Mouse (Mus musculus) intestine, embryonic 14.5 days (tissue): ENCODE results near the gene Cyp39a1. TPM values are rescaled to one million over a fixed set of nuclear protein-coding genes. Genes with fewer than 3 reads are reported as not detected.
A peak's percentile ranks its signal among the peaks of the same experiment; 100 is the strongest.

Source experiments
- ATAC-seq: fragments of 200-750 bp; cut with Nextera tagmentation; replicated peaks from 2 replicates; pipeline ENCODE4 v1.8.0; 2017; ENCODE audit warnings: low read depth, moderate number of reproducible peaks, moderate TSS enrichment, moderate library complexity; ENCODE audit not compliant: low FRiP score, low TSS enrichment
- DNase-seq: peaks from one replicate; pipeline ENCODE4 v3.0.0-alpha.2; 2018; ENCODE audit warnings: low spot score
- H3K27ac ChIP-seq: fragments of 300-500 bp; sonication (generic); 2 replicates; pipeline ENCODE4 v1.5.1; 2014; ENCODE audit warnings: low read depth, mild to moderate bottlenecking, control low read depth
- H3K27me3 ChIP-seq: fragments of 300-500 bp; sonication (generic); replicated peaks from 2 replicates; pipeline ENCODE4 v1.6.1; 2014; ENCODE audit warnings: low read length, control low read depth; ENCODE audit not compliant: control insufficient read depth, insufficient read depth
- H3K36me3 ChIP-seq: fragments of 300-500 bp; sonication (generic); 2 replicates; pipeline ENCODE4 v1.6.1; 2014; ENCODE audit warnings: low read length, control low read depth; ENCODE audit not compliant: control insufficient read depth, insufficient read depth
- H3K4me1 ChIP-seq: fragments of 300-500 bp; sonication (generic); replicated peaks from 2 replicates; pipeline ENCODE4 v1.6.1; 2014; ENCODE audit warnings: low read length, control low read depth, mixed read lengths; ENCODE audit not compliant: control insufficient read depth, insufficient read depth
- H3K4me2 ChIP-seq: fragments of 300-500 bp; sonication (generic); 2 replicates; pipeline ENCODE4 v1.6.1; 2014; ENCODE audit warnings: low read length
- H3K4me3 ChIP-seq: fragments of 300-500 bp; sonication (generic); 2 replicates; pipeline ENCODE4 v1.5.1; 2014; ENCODE audit warnings: low read depth, low read length, control low read depth, mixed read lengths
- H3K9ac ChIP-seq: fragments of 300-500 bp; sonication (generic); 2 replicates; pipeline ENCODE4 v1.6.1; 2014; ENCODE audit warnings: mild to moderate bottlenecking, low read length
- H3K9me3 ChIP-seq: fragments of 300-500 bp; sonication (generic); 2 replicates; pipeline ENCODE4 v1.6.1; 2016; ENCODE audit warnings: low read length, control low read depth; ENCODE audit not compliant: control insufficient read depth
- WGBS: fragments of 180-500 bp; shearing (Covaris S2); extraction: QIAGEN DNeasy Blood & Tissue Kit; methylation state at CpG from one replicate; pipeline ENCODE4 v1.1.7; 2014; 5-methylcytosine and 5-hydroxymethylcytosine counted together
- polyA plus RNA-seq: library from polyadenylated mRNA; unstranded; fragments of >200 nt; fragmentation: Nextera tagmentation; extraction: Ambion mirVana; gene quantifications from 2 replicates; pipeline ENCODE4 v1.2.1, GENCODE M21; 2014

Gene Cyp39a1
- polyA plus RNA-seq, 1 experiment from 2014 or later: 17.0 TPM

- no peak for ATAC-seq
- no peak overlapping the region for H3K4me3 ChIP-seq
- H3K4me2 ChIP-seq: peak overlapping the region; percentile 29
- no peak overlapping the region for H3K9ac ChIP-seq
- no peaks in the 10 kb centered on the region for H3K4me1 ChIP-seq
- WGBS: 35% methylated on average over 15 of the region's 15 CpGs
- DNase-seq: peak; percentile 58
- H3K36me3 ChIP-seq: no peaks in the 10 kb centered on the region
- no peaks in the 10 kb centered on the region for H3K9me3 ChIP-seq
- no peaks in the 10 kb centered on the region for H3K27me3 ChIP-seq
- no peak overlapping the region for H3K27ac ChIP-seq
These were observed 91.5 kb downstream of the Cyp39a1 start for GRCm38 (mm10) chr17:43758607-43759259.

- Histone ChIP-seq H3K4me1 (no peaks in the 10 kb centered on the region), H3K36me3 (no peaks in the 10 kb centered on the region), H3K27me3 (no peaks in the 10 kb centered on the region), H3K4me3 (no peak overlapping the region), H3K9me3 (0 out of 2 replicates have a peak, but pooled peaks cover 2% of the 10 kb centered on the region), H3K4me2 (no peak overlapping the region), H3K9ac (no peak overlapping the region), H3K27ac (no peak overlapping the region)
- WGBS: 73% methylated on average over 4 of the region's 4 CpGs
- no peak for ATAC-seq
- no peak for DNase-seq
These were observed 117.3 kb downstream of the Cyp39a1 start for GRCm38 (mm10) chr17:43784531-43784930.

GRCm38 (mm10) chr17:43788222-43788621 lies 121.0 kb downstream of the Cyp39a1 start:
- H3K9ac ChIP-seq: no peak overlapping the region
- ATAC-seq: no peak
- no peaks in the 10 kb centered on the region for H3K4me1 ChIP-seq
- H3K27ac ChIP-seq: no peak overlapping the region
- no peak overlapping the region for H3K4me3 ChIP-seq
- H3K27me3 ChIP-seq: no peaks in the 10 kb centered on the region
- no peaks in the 10 kb centered on the region for H3K9me3 ChIP-seq
- no peak overlapping the region for H3K4me2 ChIP-seq
- H3K36me3 ChIP-seq: no peaks in the 10 kb centered on the region
- DNase-seq: no peak
- WGBS: 92% methylated on average over 5 of the region's 5 CpGs

GRCm38 (mm10) chr17:43789376-43789775 lies 122.2 kb downstream of the Cyp39a1 start:
- no peak overlapping the region for H3K4me2 ChIP-seq
- DNase-seq: no peak

GRCm38 (mm10) chr17:43791751-43792150 lies 124.5 kb downstream of the Cyp39a1 start:
- WGBS: 79% methylated on average over 3 of the region's 3 CpGs
- no peak overlapping the region for H3K4me2 ChIP-seq
- H3K9ac ChIP-seq: no peak overlapping the region

More at GRCm38 (mm10) chr17:43789376-43789775, 122.2 kb downstream of the Cyp39a1 start:
- no peaks in the 10 kb centered on the region for H3K36me3 ChIP-seq
- H3K4me3 ChIP-seq: no peak overlapping the region
- H3K9ac ChIP-seq: no peak overlapping the region
- no peak overlapping the region for H3K27ac ChIP-seq
- H3K4me1 ChIP-seq: no peaks in the 10 kb centered on the region
- ATAC-seq: no peak
- no peaks in the 10 kb centered on the region for H3K9me3 ChIP-seq
- no peaks in the 10 kb centered on the region for H3K27me3 ChIP-seq

GRCm38 (mm10) chr17:43794731-43795280 lies 127.6 kb downstream of the Cyp39a1 start:
- no peak overlapping the region for H3K4me2 ChIP-seq
- no peak overlapping the region for H3K4me3 ChIP-seq
- no peaks in the 10 kb centered on the region for H3K4me1 ChIP-seq
- ATAC-seq: no peak
- no peaks in the 10 kb centered on the region for H3K27me3 ChIP-seq
- no peaks in the 10 kb centered on the region for H3K36me3 ChIP-seq
- no peaks in the 10 kb centered on the region for H3K9me3 ChIP-seq
- no peak for DNase-seq
- no peak overlapping the region for H3K27ac ChIP-seq
- no peak overlapping the region for H3K9ac ChIP-seq
- 73% methylated on average over 1 of the region's 1 CpGs for WGBS

More at GRCm38 (mm10) chr17:43791751-43792150, 124.5 kb downstream of the Cyp39a1 start:
- Histone ChIP-seq H3K9me3 (no peaks in the 10 kb centered on the region), H3K4me3 (no peak overlapping the region), H3K4me1 (no peaks in the 10 kb centered on the region), H3K27me3 (no peaks in the 10 kb centered on the region), H3K36me3 (no peaks in the 10 kb centered on the region), H3K27ac (no peak overlapping the region)
- ATAC-seq (no peak), DNase-seq (no peak)

Other genes starting within 250 kb of the Cyp39a1 start
- gene Mep1a, start 164.6 kb upstream of the Cyp39a1 start, polyA plus RNA-seq: 19.4 and 20.6 TPM in 2 replicates
- gene Ankrd66, start 123.8 kb upstream of the Cyp39a1 start, polyA plus RNA-seq: 0.23 TPM in 1 of 2 replicates, not detected in the other
- gene Pla2g7, start 99.3 kb upstream of the Cyp39a1 start, polyA plus RNA-seq: 9.1 and 9.5 TPM in 2 replicates
- 0.15 and 0.17 TPM in 2 replicates for gene Tdrd6, start 37.1 kb upstream of the Cyp39a1 start, polyA plus RNA-seq
- gene Slc25a27, start 211 bp upstream of the Cyp39a1 start, polyA plus RNA-seq: 14.0 and 19.8 TPM in 2 replicates
- 5.1 and 7.1 TPM in 2 replicates for gene Rcan2, start 133.9 kb downstream of the Cyp39a1 start, polyA plus RNA-seq